Mouse (Mus musculus) c-Kit-positive CD71-positive TER-119-positive erythroid progenitor cells, embryonic 14.5 days (primary cell): ENCODE data around the gene Slfn8.
"Not testable (repeated sequence)": the region's sequence is repeated elsewhere in the genome, so short reads cannot be mapped to it uniquely, and the experiment has no call there.

Experiments used
- DNase-seq: peaks from one replicate; pipeline ENCODE4 v3.0.0-alpha.2; 2013; ENCODE audit warnings: low spot score

Slfn8 gene

DNA sequence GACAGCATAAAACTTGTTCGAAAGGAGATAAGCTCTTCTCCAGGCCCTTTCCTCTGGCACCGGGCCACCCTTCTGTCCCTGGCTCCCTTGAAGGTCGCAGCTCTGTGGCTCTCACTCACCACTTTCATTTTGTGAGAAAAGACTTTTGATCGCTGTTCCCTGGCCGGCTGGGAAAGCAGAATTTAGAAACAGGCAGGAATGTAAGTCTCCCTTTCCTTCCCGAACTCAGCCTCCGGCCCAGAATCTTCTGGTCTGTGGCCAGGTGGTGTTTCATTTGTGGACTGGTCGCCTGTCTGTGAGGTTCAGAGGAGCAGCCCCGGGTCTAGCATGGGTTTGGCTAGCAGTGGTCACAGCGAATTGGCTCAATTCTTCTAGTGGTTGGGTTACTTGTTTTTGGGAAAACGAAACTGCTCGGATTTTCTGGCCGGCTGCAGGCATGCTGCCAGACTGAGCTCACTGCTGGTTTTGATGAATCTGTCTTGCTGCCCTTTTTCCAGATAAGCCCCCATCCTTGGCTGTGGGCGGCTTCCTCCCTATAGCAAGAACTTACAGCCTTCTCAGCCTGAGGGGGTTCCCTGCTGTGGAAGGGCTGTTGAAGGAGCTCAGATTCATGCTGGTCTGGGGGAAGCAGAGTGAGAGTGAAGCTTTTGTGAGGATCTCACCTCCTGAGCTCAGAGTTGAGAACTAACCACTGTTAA lies 29.0 kb downstream of the Slfn8 start, which contains the start of gene Slfn9:
Gene Slfn9 (minus strand): TSS at position 362 of the 698 bp plus-strand sequence.
- no peak for DNase-seq

DNA sequence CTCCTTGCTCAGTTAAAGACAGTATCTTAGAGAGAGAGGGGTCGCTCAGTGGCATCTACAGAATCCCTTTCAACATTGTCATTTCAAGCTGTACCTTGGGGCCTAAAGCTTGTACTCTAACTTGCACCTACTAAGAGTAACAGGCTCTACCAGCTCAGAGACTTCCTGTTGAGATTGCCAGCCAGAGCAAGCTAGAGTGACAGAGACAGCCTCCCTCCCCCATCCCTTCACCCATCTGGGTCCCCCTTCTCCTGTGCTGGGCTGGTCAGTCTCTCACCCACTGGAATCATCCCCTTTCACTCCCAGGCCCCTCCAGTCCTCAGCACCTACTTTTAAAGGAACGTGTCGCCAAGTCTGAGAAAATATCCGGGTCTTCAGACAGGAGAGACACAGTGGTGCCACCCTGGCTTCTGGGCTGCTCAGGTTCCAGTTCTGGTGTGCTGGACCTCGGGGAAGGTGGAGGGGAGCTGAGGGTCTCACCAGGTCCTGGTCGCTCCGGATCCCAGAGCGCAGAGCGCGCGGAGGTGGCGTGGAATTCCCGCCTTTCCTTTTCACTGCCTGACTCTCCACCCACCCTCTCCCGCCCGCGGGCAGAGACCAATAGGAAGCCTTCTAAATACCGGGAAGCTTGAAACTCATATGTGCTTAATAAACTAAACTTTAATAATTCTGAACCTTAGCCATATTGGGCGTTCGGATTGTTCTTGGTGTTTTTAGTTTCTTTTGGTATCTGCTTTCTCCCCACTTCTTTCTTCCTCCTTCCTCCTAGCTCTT lies 29.8 kb downstream of the Slfn8 start:
- not testable (repeated sequence) for DNase-seq

DNA sequence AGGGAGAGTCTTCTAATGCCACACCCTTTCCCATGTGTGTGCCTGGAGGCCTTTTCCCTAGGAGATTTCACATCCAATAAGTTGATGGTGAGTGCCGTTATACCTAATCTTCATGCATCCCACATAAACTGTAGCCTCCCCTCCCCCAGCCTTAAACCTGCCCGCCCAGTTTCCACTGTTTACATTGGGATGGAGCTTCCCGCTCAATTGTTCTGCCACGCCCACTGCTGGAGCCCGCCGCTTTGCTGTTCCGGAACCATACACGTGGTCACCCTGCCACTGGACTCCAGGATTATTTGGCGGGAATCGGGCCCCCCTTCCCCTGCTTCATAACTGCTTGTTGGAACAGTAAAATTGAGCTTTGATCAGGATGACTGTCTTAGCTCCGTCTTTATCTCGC lies 31.3 kb downstream of the Slfn8 start:
- no peak for DNase-seq

DNA sequence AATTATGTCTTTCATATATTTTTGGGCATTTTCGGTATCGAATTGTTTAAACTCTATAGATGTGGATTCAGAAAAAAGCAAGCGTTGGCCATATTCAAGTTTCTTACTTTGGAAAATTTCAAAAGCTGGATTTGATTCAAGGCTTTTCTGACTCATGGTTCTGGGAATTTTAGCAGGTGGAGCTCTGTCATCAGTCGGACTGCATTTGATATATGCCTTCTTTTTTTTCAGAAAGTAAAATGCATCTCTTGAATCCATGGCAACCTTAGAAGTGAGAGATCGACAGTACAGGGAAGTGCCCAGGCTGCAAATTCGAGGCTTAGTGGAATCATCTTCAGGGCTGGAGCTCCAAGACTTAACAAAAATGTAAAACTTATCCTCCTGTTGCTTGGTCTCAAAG lies 33.0 kb downstream of the Slfn8 start:
- no peak for DNase-seq

DNA sequence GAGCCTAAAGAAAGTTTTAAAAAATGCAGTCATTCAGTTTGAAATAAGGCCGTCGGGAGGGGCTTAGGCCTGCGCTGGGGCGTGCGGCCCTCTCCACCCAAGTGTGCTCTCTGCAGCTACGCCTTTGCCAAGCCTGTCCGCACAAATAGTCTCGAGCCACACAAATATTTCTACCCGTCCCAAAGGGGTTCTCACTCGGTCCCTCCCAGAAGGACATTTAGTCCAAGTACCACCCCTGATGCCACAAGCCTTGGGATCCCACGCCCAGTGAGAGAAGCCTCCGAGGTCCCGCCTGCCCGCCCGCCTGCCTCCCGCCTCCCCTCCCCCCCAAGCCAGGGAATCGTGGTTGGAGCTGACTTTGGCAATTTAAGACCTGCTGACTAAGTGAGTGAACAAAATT lies 37.4 kb downstream of the Slfn8 start:
- DNase-seq, result no peak

DNA sequence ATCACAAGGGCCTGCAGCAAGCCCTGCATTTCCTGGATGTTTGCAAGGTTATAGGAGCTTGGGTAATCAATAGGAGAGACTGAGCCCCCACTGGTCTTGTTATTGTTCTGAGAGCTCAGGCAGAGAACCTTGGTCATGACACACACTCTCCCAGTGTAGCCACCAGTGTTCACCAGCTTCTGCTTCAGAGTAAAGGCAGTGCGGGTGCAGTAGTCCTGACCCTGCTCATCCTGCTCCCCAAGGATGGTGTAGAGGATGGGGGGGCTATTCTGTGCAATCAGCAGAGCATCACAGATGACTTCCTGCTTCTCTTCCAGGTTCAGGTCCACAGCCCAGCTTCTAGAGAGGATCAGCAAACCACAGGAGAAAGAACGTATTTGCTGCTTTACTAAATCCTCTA lies 38.2 kb downstream of the Slfn8 start:
- DNase-seq, result not testable (repeated sequence)

DNA sequence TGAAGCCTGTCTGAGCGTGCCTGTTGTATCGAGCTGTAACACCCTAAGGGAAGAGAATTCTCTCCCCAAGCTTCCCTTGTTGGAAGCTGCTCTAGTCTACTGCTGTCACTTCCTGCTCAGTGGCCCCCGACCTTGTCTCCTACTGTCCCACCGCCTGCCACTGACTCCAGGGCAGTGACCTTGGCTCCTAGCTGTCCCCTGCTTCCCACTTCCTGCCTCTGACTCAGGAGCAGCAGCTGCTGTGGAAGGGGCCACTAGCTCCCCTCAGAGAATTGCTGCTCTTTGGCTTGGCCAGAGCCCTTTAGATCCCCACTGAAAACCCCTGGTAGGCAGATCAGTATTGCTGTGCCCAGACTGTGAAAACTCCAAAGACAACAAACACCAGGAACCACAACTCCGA lies 46.7 kb downstream of the Slfn8 start:
- no peak for DNase-seq

DNA sequence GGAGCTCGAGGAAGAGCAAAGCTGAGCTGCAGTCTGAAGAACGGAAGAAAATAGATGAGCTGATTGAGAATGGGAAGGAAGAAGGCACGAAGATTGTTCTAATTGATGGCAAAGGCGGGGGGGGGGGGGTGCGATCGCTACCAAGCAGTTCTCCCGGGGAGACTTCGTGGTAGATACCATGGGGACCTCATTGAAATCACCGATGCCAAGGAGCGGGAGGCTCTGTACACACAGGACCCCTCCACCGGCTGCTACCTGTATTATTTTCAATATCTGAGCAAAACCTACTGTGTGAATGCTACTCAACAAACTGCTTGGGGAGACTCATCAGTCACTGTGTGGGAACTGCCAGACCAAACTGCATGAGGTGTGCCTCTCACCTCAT lies 49.0 kb downstream of the Slfn8 start:
- DNase-seq, result no peak

DNA sequence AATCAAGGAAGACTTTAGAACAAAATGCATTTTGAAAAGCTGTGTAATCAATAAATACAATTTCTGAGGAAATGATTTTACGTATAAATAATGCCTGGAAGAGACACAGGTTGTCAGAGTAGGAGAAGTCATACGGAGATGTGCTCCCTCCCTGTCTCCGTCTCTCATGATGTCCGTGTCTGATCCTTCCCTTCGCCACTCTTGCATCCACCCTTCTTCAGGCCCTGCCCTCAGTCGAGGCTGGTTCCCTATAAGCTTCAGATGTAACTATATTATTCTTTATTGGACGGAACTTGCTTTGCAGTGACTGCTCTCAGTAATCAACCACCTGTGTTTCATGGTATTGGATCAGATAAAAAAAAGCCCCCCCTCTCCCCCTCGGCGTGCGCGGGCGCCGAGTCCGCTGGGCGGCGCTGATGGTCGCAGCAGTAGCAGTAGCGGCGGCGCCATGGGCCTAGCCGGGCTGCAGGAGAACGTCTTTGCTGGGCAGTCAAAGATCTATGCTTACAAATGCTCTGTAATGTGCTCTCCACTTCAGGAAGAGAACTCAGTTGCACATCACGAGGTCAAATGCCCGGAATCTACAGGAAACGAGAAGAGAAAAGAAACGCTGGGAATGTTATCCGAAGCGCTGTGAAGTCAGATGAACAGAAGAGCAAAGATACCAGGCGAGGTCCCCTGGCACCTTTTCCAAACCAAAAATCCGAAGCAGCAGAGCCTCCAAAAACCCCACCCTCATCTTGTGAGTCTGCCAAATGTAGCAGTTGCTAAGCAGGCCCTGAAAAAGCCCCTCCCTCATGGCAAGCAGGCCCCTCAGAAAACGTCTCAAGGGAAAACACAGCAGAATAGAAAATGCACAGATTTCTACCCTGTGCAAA lies 49.7 kb downstream of the Slfn8 start:
- DNase-seq, result no peak

DNA sequence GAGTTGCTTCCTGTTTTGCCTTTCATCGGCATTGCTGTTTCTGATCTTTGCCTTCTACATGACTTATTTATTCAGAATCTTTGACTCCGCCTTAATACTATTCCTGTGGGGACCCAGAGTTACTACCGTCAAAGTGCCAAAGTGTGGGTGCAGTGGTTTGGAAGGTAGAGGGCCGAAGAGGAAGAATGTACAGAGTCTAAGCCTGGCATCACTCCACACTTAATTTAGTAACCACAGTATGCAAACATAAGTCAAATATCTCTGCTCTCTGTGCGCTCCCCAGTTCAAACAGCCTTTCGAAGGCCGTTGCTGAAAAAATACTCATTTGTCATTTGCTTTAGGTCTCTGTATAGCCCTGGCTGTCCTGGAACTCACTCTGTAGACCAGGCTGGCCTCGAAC lies 58.4 kb downstream of the Slfn8 start:
- no peak for DNase-seq

DNA sequence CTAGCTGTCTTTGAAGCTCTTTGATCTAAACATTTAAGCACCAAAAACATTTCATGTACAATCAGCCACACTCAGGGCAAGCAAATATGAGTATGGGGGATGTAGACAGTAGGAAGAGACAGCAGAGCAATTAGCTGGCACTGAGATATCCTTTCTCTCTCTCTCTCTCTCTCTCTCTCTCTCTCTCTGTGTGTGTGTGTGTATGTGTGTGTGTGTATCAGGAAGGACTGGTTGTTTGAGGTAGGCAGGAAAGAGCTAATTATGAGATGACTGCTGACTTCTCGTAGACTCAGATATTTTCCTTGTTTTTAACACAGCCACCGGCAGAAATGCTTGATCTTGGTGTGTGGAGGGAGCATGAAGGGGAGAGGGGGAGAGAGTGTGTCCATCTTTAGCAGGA lies 58.9 kb downstream of the Slfn8 start:
- no peak for DNase-seq

DNA sequence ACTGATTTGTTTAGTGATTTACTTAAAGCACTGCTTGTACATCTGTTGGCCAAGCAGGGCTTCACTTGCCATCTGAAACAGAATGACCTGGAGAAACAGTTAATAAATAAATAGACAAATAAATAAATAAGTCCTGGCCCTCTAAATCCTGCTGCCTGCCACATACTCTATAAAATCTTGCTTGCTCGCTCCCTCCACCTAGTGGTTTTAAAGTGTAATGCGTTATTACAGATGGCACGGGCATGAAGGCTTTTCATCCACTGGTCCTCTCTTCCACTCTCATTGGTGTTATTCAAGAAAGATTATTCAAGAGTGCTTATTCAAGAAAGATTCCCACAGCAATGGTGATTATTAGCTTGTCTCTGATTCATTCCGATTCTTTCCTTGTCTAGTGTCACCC lies 61.0 kb downstream of the Slfn8 start:
- peak; percentile 20 for DNase-seq

DNA sequence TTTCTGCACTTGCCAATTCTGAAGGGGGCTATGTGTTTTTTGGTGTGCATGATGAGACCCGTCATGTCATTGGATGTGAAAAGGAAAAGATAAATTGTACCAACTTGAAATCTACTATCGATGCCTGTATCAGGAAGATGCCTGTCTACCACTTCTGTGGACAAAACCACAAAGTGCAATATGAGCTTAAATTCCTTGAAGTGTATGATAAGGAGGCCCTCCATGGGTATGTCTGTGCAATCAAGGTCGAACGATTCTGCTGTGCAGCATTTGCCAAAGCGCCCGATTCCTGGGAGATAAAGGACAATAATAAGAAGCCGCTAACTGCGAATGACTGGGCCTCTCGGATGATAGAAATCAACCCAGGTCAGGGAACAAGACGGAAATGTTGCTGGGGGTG lies 63.7 kb downstream of the Slfn8 start:
- DNase-seq, result no peak

DNA sequence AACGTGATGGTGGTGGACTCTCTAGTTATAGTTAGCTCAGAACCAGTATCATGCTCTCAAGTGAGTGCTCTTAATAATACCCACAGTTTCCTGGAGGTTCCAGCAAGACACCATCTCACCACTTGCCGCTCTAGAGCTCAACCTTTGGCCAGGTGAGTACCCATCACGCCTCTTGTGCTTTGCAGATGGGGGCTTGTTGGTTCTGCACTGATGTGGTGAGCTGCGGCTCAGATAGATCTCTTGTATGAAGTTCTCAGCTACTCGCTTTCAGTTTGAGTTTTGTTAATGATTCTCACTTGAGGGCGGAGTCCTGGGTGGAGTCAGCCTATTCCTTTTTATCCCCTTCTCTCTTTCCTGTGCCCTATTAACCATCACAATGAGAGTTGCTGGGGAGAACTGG lies 66.0 kb downstream of the Slfn8 start:
- DNase-seq, result no peak

DNA sequence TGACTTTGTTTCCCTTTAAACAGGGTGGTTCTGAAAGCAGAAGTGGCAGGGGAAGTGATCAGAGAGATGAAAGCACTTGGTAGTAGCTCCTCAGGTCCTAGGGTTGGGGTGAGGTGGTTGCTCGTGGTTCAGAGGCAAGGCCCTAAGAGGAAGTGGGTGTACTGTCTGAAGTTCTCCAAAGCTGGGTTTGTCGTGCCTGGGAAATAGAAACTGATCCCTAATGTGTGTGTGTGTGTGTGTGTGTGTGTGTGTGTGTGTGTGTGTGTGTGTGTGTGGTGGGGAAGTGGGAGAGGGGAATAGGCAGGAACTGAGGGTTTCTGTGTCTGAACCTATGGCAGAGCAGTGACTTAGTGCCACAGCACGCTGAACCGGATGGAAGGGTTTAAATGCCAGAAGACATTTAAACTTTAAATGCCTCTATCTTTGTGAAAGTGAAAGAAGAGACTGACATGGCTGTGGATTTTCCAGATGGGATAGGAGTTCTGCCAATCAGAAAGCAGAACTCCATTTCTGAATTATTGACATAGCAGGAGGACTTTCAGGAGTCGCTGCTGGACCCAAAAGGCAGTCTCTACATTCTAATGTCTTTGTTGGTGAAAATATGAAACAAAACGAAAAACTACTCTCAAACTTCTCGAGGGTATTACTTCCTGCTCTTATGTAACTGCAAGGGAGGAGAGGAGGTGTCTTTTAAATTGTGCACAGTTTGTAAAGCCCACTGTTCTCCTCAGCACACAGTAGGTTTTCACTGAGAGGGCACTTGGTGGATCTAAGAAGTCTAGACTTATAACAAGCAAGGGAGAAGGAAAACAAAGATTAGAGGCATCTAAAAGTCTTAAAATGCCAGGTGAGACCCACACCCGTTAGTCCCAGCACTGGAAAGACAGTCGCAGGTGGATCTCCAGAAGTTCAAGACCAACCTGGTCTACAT lies 67.7 kb downstream of the Slfn8 start:
- no peak for DNase-seq
